ENCODE assay signal across 8 mouse cellular contexts in the genomic region with DNA sequence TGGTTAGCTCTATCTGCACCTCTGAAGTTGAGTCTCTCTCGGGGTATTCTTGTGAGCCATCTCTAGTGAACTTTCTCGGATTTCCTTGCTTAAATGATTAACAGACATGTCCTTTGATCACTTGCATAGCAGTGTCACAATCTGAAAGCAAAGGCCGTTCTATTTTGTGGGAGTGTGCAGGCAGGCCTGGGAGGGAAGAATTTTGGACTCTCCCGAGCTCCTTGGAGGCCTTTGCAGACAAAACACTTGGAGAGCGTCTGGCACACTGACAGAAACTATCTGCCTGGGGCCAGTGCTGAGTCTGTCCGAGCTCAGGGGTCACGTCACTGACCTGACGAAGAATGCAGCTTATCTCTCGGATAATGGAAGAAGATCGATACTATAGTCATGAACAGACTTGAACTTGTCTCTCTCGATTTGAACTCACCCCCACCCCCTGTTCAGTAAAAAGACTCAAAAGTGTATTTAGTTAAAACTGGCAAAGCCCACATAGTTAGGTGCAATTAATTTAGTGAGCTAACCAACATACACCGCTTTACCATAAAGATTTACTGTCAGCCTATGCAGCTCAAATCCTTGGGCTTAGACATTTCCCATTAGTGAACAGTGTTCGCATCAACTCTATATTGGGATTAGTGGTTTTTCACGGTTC.
DNase-seq lines count a peak whose midpoint lies in the region; ATAC-seq and TF ChIP-seq lines count a peak whose summit lies in the region.

No protein-coding gene starts in this region.

- peak; percentile 36 for DNase-seq in adrenal gland, postnatal 14 days
- DNase-seq in adrenal gland, postnatal 25 days = no peak
- peak; percentile 63 for DNase-seq in gastrocnemius, adult 2 months
- peak; percentile 85 for DNase-seq in yolk sac, embryonic 10.5 days (ENCODE audit: low spot score)
- DNase-seq in thymus, postnatal 4 days = no peak
- DNase-seq in c-Kit-positive CD71-positive TER-119-positive erythroid progenitor cells, embryonic 14.5 days (ENCODE audit: low spot score) = no peak

- H3K27me3 ChIP-seq in intestine, embryonic 16.5 days (replicated peaks; ENCODE audit: control insufficient read depth, insufficient read depth, low read length) = no peaks in the 10 kb centered on the region
- H3K27me3 ChIP-seq in lung, embryonic 16.5 days (ENCODE audit: control insufficient read depth, insufficient read depth, low read depth, low read length) = no peaks in the 10 kb centered on the region

- 27% methylated on average over 14 of the region's 14 CpGs for WGBS in intestine, embryonic 16.5 days
- 34% methylated on average over 14 of the region's 14 CpGs for WGBS in lung, embryonic 16.5 days

- intact Hi-C loops in gastrocnemius, adult 2 months (cut with DNase I) = loop anchor here (5.0 to 10.0 kb wide), 2 partner anchors 168 to 200 kb away; a partner anchor contains a TSS

- H3K27ac ChIP-seq in gastrocnemius, adult 2 months = peak overlapping the region; percentile 70
- H3K27ac ChIP-seq in intestine, embryonic 16.5 days (ENCODE audit: low read length) = peak overlapping the region; percentile 42; the same call in 1 of the 2 replicates
- H3K27ac ChIP-seq in lung, embryonic 16.5 days (ENCODE audit: low read length) = peak overlapping the region; percentile 1; the same call in 1 of the 2 replicates

- H3K4me3 ChIP-seq in gastrocnemius, adult 2 months = no peak overlapping the region
- H3K4me3 ChIP-seq in intestine, embryonic 16.5 days (ENCODE audit: low read length) = no peak overlapping the region
- no peak overlapping the region for H3K4me3 ChIP-seq in lung, embryonic 16.5 days (ENCODE audit: low read length)

- peak overlapping the region; percentile 31 for H3K4me2 ChIP-seq in intestine, embryonic 16.5 days (ENCODE audit: low read depth, low read length)
- no peak overlapping the region for H3K4me2 ChIP-seq in lung, embryonic 16.5 days (ENCODE audit: low read depth, low read length)

- no peak for TF ChIP-seq CTCF in gastrocnemius, adult 2 months (IDR thresholded peaks at IDR 0.05)

- H3K36me3 ChIP-seq in intestine, embryonic 16.5 days (ENCODE audit: control insufficient read depth, insufficient read depth, low read length) = no peaks in the 10 kb centered on the region
- H3K36me3 ChIP-seq in lung, embryonic 16.5 days (ENCODE audit: control insufficient read depth, insufficient read depth, low read length) = no peaks in the 10 kb centered on the region

- peak; percentile 80 for ATAC-seq in intestine, embryonic 16.5 days
- ATAC-seq in lung, embryonic 16.5 days (ENCODE audit: low read depth) = peak; percentile 45; the same call in 1 of the 2 replicates

- no peaks in the 10 kb centered on the region for H3K9me3 ChIP-seq in intestine, embryonic 16.5 days (ENCODE audit: control insufficient read depth, low read length)
- H3K9me3 ChIP-seq in lung, embryonic 16.5 days (ENCODE audit: control insufficient read depth, low read length) = no peaks in the 10 kb centered on the region

- H3K9ac ChIP-seq in intestine, embryonic 16.5 days (ENCODE audit: low read depth, low read length) = no peak overlapping the region
- no peak overlapping the region for H3K9ac ChIP-seq in lung, embryonic 16.5 days (ENCODE audit: low read length)

- peaks cover 12% of the 10 kb centered on the region for H3K4me1 ChIP-seq in intestine, embryonic 16.5 days (ENCODE audit: control insufficient read depth, insufficient read depth, low read length)
- H3K4me1 ChIP-seq in lung, embryonic 16.5 days (replicated peaks; ENCODE audit: control insufficient read depth, insufficient read depth, low read length) = peaks cover 6% of the 10 kb centered on the region; the same call in 1 of the 2 replicates

Comparison
In these comparisons a context has a peak if more than half of its experiments do, and no peak if none do; other contexts are left out.
1. DNase-seq: peak in adrenal gland, postnatal 14 days (single experiment), gastrocnemius, adult 2 months (single experiment) and yolk sac, embryonic 10.5 days (single experiment); none in adrenal gland, postnatal 25 days (single experiment), thymus, postnatal 4 days (single experiment) and c-Kit-positive CD71-positive TER-119-positive erythroid progenitor cells, embryonic 14.5 days (single experiment).
2. H3K27ac ChIP-seq: peak in every context shown above with its lines; median percentile 70 in gastrocnemius, adult 2 months; 42 in intestine, embryonic 16.5 days; 1 in lung, embryonic 16.5 days.